Mouse (Mus musculus): ENCODE results near the gene Cln5.

The Cln5 gene

GRCm38 (mm10) chr14:103078006-103078912 is 8.2 kb downstream of the Cln5 start:
- DNase-seq, result peak; percentile 58

GRCm38 (mm10) chr14:103079209-103079977 is 9.4 kb downstream of the Cln5 start:
- peak; percentile 92 for DNase-seq

GRCm38 (mm10) chr14:103085840-103086533 is 16.0 kb downstream of the Cln5 start:
- peak; percentile 10 for DNase-seq

GRCm38 (mm10) chr14:103086671-103087324 is 16.8 kb downstream of the Cln5 start:
- DNase-seq, result peak; percentile 13

- DNase-seq, result peak; percentile 10
Observed at GRCm38 (mm10) chr14:103087846-103088245, 17.8 kb downstream of the Cln5 start.

GRCm38 (mm10) chr14:103088624-103089023 is 18.6 kb downstream of the Cln5 start:
- DNase-seq, result peak; percentile 82

- no peak for DNase-seq
Observed at GRCm38 (mm10) chr14:103093236-103093635, 23.2 kb downstream of the Cln5 start.

GRCm38 (mm10) chr14:103093670-103094069 is 23.7 kb downstream of the Cln5 start:
- no peak for DNase-seq

GRCm38 (mm10) chr14:103095036-103095435 is 25.0 kb downstream of the Cln5 start:
- DNase-seq, result no peak

GRCm38 (mm10) chr14:103095826-103096225 is 25.8 kb downstream of the Cln5 start:
- DNase-seq, result no peak

GRCm38 (mm10) chr14:103096621-103097020 is 26.6 kb downstream of the Cln5 start:
- peak; percentile 49 for DNase-seq

- no peak for DNase-seq
Observed at GRCm38 (mm10) chr14:103098213-103098586, 28.2 kb downstream of the Cln5 start.

- peak; percentile 86 for DNase-seq
Observed at GRCm38 (mm10) chr14:103098587-103099235, 28.7 kb downstream of the Cln5 start.

GRCm38 (mm10) chr14:103099238-103099933 is 29.4 kb downstream of the Cln5 start, which contains the start of gene Fbxl3:
Gene Fbxl3, minus strand, starts transcription at chr14:103099566.
- peak; percentile 91 for DNase-seq

GRCm38 (mm10) chr14:103100296-103100695 is 30.3 kb downstream of the Cln5 start:
- peak; percentile 29 for DNase-seq

GRCm38 (mm10) chr14:103101171-103101570 is 31.2 kb downstream of the Cln5 start:
- no peak for DNase-seq

GRCm38 (mm10) chr14:103102246-103102645 is 32.2 kb downstream of the Cln5 start:
- no peak for DNase-seq

- DNase-seq, result no peak
Observed at GRCm38 (mm10) chr14:103102731-103103335, 32.8 kb downstream of the Cln5 start.

- DNase-seq, result no peak
Observed at GRCm38 (mm10) chr14:103106301-103106700, 36.3 kb downstream of the Cln5 start.

GRCm38 (mm10) chr14:103109971-103110370 is 40.0 kb downstream of the Cln5 start:
- DNase-seq, result no peak
